Mouse (Mus musculus) hindbrain, embryonic 13.5 days (tissue): ENCODE results near the gene Mllt10. TPM values are rescaled to one million over a fixed set of nuclear protein-coding genes. Genes with fewer than 3 reads are reported as not detected.
A peak's percentile ranks its signal among the peaks of the same experiment; 100 is the strongest.

Source experiments
- ATAC-seq: fragments of 200-750 bp; cut with Nextera tagmentation; 2 replicates; pipeline ENCODE4 v1.8.0; 2017; ENCODE audit warnings: moderate TSS enrichment; ENCODE audit not compliant: low FRiP score
- H3K27ac ChIP-seq: fragments of 300-500 bp; sonication (generic); 2 replicates; pipeline ENCODE4 v1.5.1; 2015; ENCODE audit warnings: inconsistent platforms, mild to moderate bottlenecking, moderate library complexity
- H3K27me3 ChIP-seq: fragments of 300-500 bp; sonication (generic); 2 replicates; pipeline ENCODE4 v1.6.1; 2015; ENCODE audit warnings: mild to moderate bottlenecking, inconsistent platforms
- H3K36me3 ChIP-seq: fragments of 300-500 bp; sonication (generic); 2 replicates; pipeline ENCODE4 v1.6.1; 2015; ENCODE audit warnings: mild to moderate bottlenecking, inconsistent platforms
- H3K4me1 ChIP-seq: fragments of 300-500 bp; sonication (generic); replicated peaks from 2 replicates; pipeline ENCODE4 v1.6.1; 2015; ENCODE audit warnings: inconsistent platforms
- H3K4me2 ChIP-seq: fragments of 300-500 bp; sonication (generic); 2 replicates; pipeline ENCODE4 v1.6.1; 2015; ENCODE audit warnings: inconsistent platforms, mild to moderate bottlenecking, moderate library complexity
- H3K4me3 ChIP-seq: fragments of 300-500 bp; sonication (generic); 2 replicates; pipeline ENCODE4 v1.5.1; 2015; ENCODE audit warnings: mild to moderate bottlenecking, inconsistent platforms
- H3K9ac ChIP-seq: fragments of 300-500 bp; sonication (generic); 2 replicates; pipeline ENCODE4 v1.6.1; 2015; ENCODE audit warnings: mild to moderate bottlenecking, inconsistent platforms
- H3K9me3 ChIP-seq: fragments of 300-500 bp; sonication (generic); 2 replicates; pipeline ENCODE4 v1.6.1; 2016; ENCODE audit warnings: inconsistent platforms
- WGBS: fragments of 180-500 bp; shearing (Covaris S2); methylation state at CpG from one replicate; pipeline ENCODE4 v1.1.7; 2015; 5-methylcytosine and 5-hydroxymethylcytosine counted together
- polyA plus RNA-seq: library from polyadenylated mRNA; unstranded; fragments of >200 nt; fragmentation: Nextera tagmentation; extraction: Ambion mirVana; gene quantifications from 2 replicates; pipeline ENCODE4 v1.2.1, GENCODE M21; 2015

Gene Mllt10
- polyA plus RNA-seq, 1 experiment from 2014 or later = 61.4 TPM

- 76% methylated on average over 3 of the region's 3 CpGs for WGBS
- no peaks in the 10 kb centered on the region for H3K27me3 ChIP-seq
These were observed 150.1 kb downstream of the Mllt10 start for GRCm38 (mm10) chr2:18205118-18205517.

GRCm38 (mm10) chr2:18206811-18207210 lies 151.8 kb downstream of the Mllt10 start:
- Histone ChIP-seq H3K9me3 (no peaks in the 10 kb centered on the region), H3K4me3 (no peak overlapping the region), H3K27me3 (no peaks in the 10 kb centered on the region), H3K27ac (peak overlapping the region; percentile 44; the same call in 1 of the 2 replicates), H3K4me1 (peaks cover 12% of the 10 kb centered on the region), H3K9ac (no peak overlapping the region), H3K36me3 (peaks cover 67% of the 10 kb centered on the region), H3K4me2 (no peak overlapping the region)
- WGBS = 63% methylated on average over 10 of the region's 10 CpGs
- ATAC-seq = peak; percentile 62; the same call in 1 of the 2 replicates

More at GRCm38 (mm10) chr2:18205118-18205517, 150.1 kb downstream of the Mllt10 start:
- Histone ChIP-seq H3K36me3 (peaks cover 58% of the 10 kb centered on the region), H3K9me3 (no peaks in the 10 kb centered on the region), H3K4me3 (no peak overlapping the region), H3K27ac (no peak overlapping the region), H3K9ac (no peak overlapping the region), H3K4me2 (no peak overlapping the region), H3K4me1 (peaks cover 12% of the 10 kb centered on the region)
- no peak for ATAC-seq

GRCm38 (mm10) chr2:18208578-18208977 lies 153.5 kb downstream of the Mllt10 start:
- 88% methylated on average over 6 of the region's 6 CpGs for WGBS
- peaks cover 12% of the 10 kb centered on the region for H3K4me1 ChIP-seq
- H3K4me3 ChIP-seq = no peak overlapping the region
- no peak overlapping the region for H3K9ac ChIP-seq
- H3K9me3 ChIP-seq = no peaks in the 10 kb centered on the region
- 0 out of 2 replicates have a peak overlapping the region, but pooled peaks have one; percentile 46 for H3K27ac ChIP-seq
- no peak overlapping the region for H3K4me2 ChIP-seq
- peaks cover 73% of the 10 kb centered on the region for H3K36me3 ChIP-seq
- H3K27me3 ChIP-seq = no peaks in the 10 kb centered on the region
- ATAC-seq = no peak; the same call in 1 of the 2 replicates

- H3K9me3 ChIP-seq = no peaks in the 10 kb centered on the region
- peaks cover 12% of the 10 kb centered on the region for H3K4me1 ChIP-seq
- no peak overlapping the region for H3K4me2 ChIP-seq
- no peak overlapping the region for H3K4me3 ChIP-seq
- H3K36me3 ChIP-seq = peaks cover 74% of the 10 kb centered on the region
- H3K27me3 ChIP-seq = no peaks in the 10 kb centered on the region
- H3K27ac ChIP-seq = no peak overlapping the region
- H3K9ac ChIP-seq = no peak overlapping the region
- ATAC-seq = no peak
- WGBS = 87% methylated on average over 7 of the region's 7 CpGs
These were observed 154.3 kb downstream of the Mllt10 start for GRCm38 (mm10) chr2:18209211-18209823.

GRCm38 (mm10) chr2:18209948-18210347 lies 154.9 kb downstream of the Mllt10 start:
- peaks cover 12% of the 10 kb centered on the region for H3K4me1 ChIP-seq
- H3K27me3 ChIP-seq = no peaks in the 10 kb centered on the region
- no peak overlapping the region for H3K9ac ChIP-seq
- H3K4me3 ChIP-seq = no peak overlapping the region
- no peaks in the 10 kb centered on the region for H3K9me3 ChIP-seq
- H3K4me2 ChIP-seq = no peak overlapping the region
- peaks cover 78% of the 10 kb centered on the region for H3K36me3 ChIP-seq
- 94% methylated on average over 4 of the region's 4 CpGs for WGBS
- no peak for ATAC-seq
- H3K27ac ChIP-seq = no peak overlapping the region

GRCm38 (mm10) chr2:18214031-18214430 lies 159.0 kb downstream of the Mllt10 start:
- no peak for ATAC-seq
- Histone ChIP-seq H3K4me3 (no peak overlapping the region), H3K4me2 (no peak overlapping the region), H3K27me3 (no peaks in the 10 kb centered on the region), H3K36me3 (peaks cover 79% of the 10 kb centered on the region), H3K9me3 (no peaks in the 10 kb centered on the region), H3K27ac (no peak overlapping the region), H3K9ac (no peak overlapping the region), H3K4me1 (no peaks in the 10 kb centered on the region)
- WGBS = 75% methylated on average over 2 of the region's 2 CpGs

- no peak overlapping the region for H3K27ac ChIP-seq
- H3K4me1 ChIP-seq = no peaks in the 10 kb centered on the region
- no peak overlapping the region for H3K4me3 ChIP-seq
- 66% methylated on average over 3 of the region's 3 CpGs for WGBS
- ATAC-seq = no peak
- H3K4me2 ChIP-seq = no peak overlapping the region
- no peaks in the 10 kb centered on the region for H3K27me3 ChIP-seq
- no peak overlapping the region for H3K9ac ChIP-seq
- peaks cover 59% of the 10 kb centered on the region for H3K36me3 ChIP-seq
- no peaks in the 10 kb centered on the region for H3K9me3 ChIP-seq
These were observed 162.8 kb downstream of the Mllt10 start for GRCm38 (mm10) chr2:18217867-18218266.

- H3K9me3 ChIP-seq = no peaks in the 10 kb centered on the region
- no peak overlapping the region for H3K27ac ChIP-seq
- no peaks in the 10 kb centered on the region for H3K27me3 ChIP-seq
- H3K4me2 ChIP-seq = no peak overlapping the region
- no peak overlapping the region for H3K9ac ChIP-seq
- no peaks in the 10 kb centered on the region for H3K4me1 ChIP-seq
- H3K36me3 ChIP-seq = peaks cover 52% of the 10 kb centered on the region
- ATAC-seq = no peak
- H3K4me3 ChIP-seq = no peak overlapping the region
- 67% methylated on average over 5 of the region's 5 CpGs for WGBS
These were observed 163.5 kb downstream of the Mllt10 start for GRCm38 (mm10) chr2:18218500-18218899.

GRCm38 (mm10) chr2:18219136-18219535 lies 164.1 kb downstream of the Mllt10 start:
- H3K4me2 ChIP-seq = no peak overlapping the region
- ATAC-seq = no peak
- WGBS = 80% methylated on average over 8 of the region's 8 CpGs
- no peaks in the 10 kb centered on the region for H3K4me1 ChIP-seq
- no peaks in the 10 kb centered on the region for H3K27me3 ChIP-seq
- peaks cover 47% of the 10 kb centered on the region for H3K36me3 ChIP-seq
- H3K27ac ChIP-seq = no peak overlapping the region
- no peak overlapping the region for H3K9ac ChIP-seq
- no peak overlapping the region for H3K4me3 ChIP-seq
- no peaks in the 10 kb centered on the region for H3K9me3 ChIP-seq

GRCm38 (mm10) chr2:18219569-18219968 lies 164.5 kb downstream of the Mllt10 start:
- no peaks in the 10 kb centered on the region for H3K27me3 ChIP-seq
- 77% methylated on average over 13 of the region's 13 CpGs for WGBS
- H3K9me3 ChIP-seq = no peaks in the 10 kb centered on the region
- no peak overlapping the region for H3K4me3 ChIP-seq
- H3K4me1 ChIP-seq = no peaks in the 10 kb centered on the region
- H3K27ac ChIP-seq = no peak overlapping the region
- peaks cover 43% of the 10 kb centered on the region for H3K36me3 ChIP-seq
- no peak for ATAC-seq
- H3K4me2 ChIP-seq = no peak overlapping the region
- no peak overlapping the region for H3K9ac ChIP-seq

- Histone ChIP-seq H3K27me3 (no peaks in the 10 kb centered on the region), H3K9ac (no peak overlapping the region), H3K9me3 (no peaks in the 10 kb centered on the region), H3K36me3 (0 out of 2 replicates have a peak, but pooled peaks cover 3% of the 10 kb centered on the region), H3K4me3 (no peak overlapping the region), H3K4me2 (no peak overlapping the region), H3K27ac (no peak overlapping the region), H3K4me1 (peaks cover 11% of the 10 kb centered on the region)
- WGBS = 77% methylated on average over 8 of the region's 8 CpGs
- ATAC-seq = no peak
These were observed 173.5 kb downstream of the Mllt10 start for GRCm38 (mm10) chr2:18228486-18229062.

- H3K36me3 ChIP-seq = 0 out of 2 replicates have a peak, but pooled peaks cover 3% of the 10 kb centered on the region
- no peaks in the 10 kb centered on the region for H3K9me3 ChIP-seq
- H3K4me3 ChIP-seq = no peak overlapping the region
- no peak overlapping the region for H3K9ac ChIP-seq
- H3K4me2 ChIP-seq = no peak overlapping the region
- H3K27ac ChIP-seq = no peak overlapping the region
- WGBS = 27% methylated on average over 2 of the region's 2 CpGs
- no peak for ATAC-seq
- peaks cover 15% of the 10 kb centered on the region for H3K4me1 ChIP-seq
- no peaks in the 10 kb centered on the region for H3K27me3 ChIP-seq
These were observed 174.2 kb downstream of the Mllt10 start for GRCm38 (mm10) chr2:18229279-18229678.

GRCm38 (mm10) chr2:18231143-18231542 lies 176.1 kb downstream of the Mllt10 start:
- Histone ChIP-seq H3K27me3 (no peaks in the 10 kb centered on the region), H3K9ac (no peak overlapping the region)
- no peak for ATAC-seq

More at GRCm38 (mm10) chr2:18231143-18231542, 176.1 kb downstream of the Mllt10 start:
- WGBS = 69% methylated on average over 4 of the region's 4 CpGs
- H3K9me3 ChIP-seq = no peaks in the 10 kb centered on the region
- peaks cover 15% of the 10 kb centered on the region for H3K4me1 ChIP-seq
- H3K4me2 ChIP-seq = no peak overlapping the region
- no peak overlapping the region for H3K4me3 ChIP-seq
- 0 out of 2 replicates have a peak, but pooled peaks cover 3% of the 10 kb centered on the region for H3K36me3 ChIP-seq
- no peak overlapping the region for H3K27ac ChIP-seq
